17 mouse cellular contexts compared by ENCODE assay signal in genomic region chr8:52256055-52256454, GRCm38 (mm10).
"Had no signal": no experiment of that assay in that cellular context is flagged by ENCODE, and none has a peak within 500 bp of the region (broad histone marks: within the 10 kb centered on the region; RNA-seq: fewer than 3 reads in every experiment).

No protein-coding gene starts in this region.

- H3K9me3 ChIP-seq: lung, embryonic 15.5 days; megakaryocyte, embryonic 14.5 days; midbrain, embryonic 13.5 days; midbrain, embryonic 15.5 days; neural tube, embryonic 12.5 days; stomach, embryonic 15.5 days had no signal

- ATAC-seq: liver, postnatal 0 days; lung, postnatal 0 days; midbrain, embryonic 13.5 days; midbrain, embryonic 15.5 days had no signal

- H3K27me3 ChIP-seq: lung, embryonic 15.5 days; megakaryocyte, embryonic 14.5 days; midbrain, embryonic 13.5 days; midbrain, embryonic 15.5 days; neural tube, embryonic 12.5 days; stomach, embryonic 15.5 days had no signal

- H3K4me1 ChIP-seq: lung, embryonic 15.5 days; megakaryocyte, embryonic 14.5 days; midbrain, embryonic 13.5 days; midbrain, embryonic 15.5 days; neural tube, embryonic 12.5 days; stomach, embryonic 15.5 days had no signal

- H3K4me3 ChIP-seq: lung, embryonic 15.5 days; megakaryocyte, embryonic 14.5 days; midbrain, embryonic 13.5 days; midbrain, embryonic 15.5 days; neural tube, embryonic 12.5 days; stomach, embryonic 15.5 days had no signal

- DNase-seq: liver, postnatal 0 days; lung, adult 2 months; lung, postnatal 14 days; lung, postnatal 36 days; right cerebral cortex, postnatal 14 days; thymus, adult 2 months; thymus, postnatal 25 days; thymus, postnatal 4 days had no signal

- H3K27ac ChIP-seq: lung, embryonic 15.5 days; macrophage; midbrain, embryonic 13.5 days; midbrain, embryonic 15.5 days; neural tube, embryonic 12.5 days; stomach, embryonic 15.5 days; stomach, postnatal 0 days had no signal

- H3K4me2 ChIP-seq: lung, embryonic 15.5 days; midbrain, embryonic 13.5 days; midbrain, embryonic 15.5 days; neural tube, embryonic 12.5 days; stomach, embryonic 15.5 days had no signal

- H3K9ac ChIP-seq: liver, postnatal 0 days; lung, embryonic 15.5 days; midbrain, embryonic 13.5 days; midbrain, embryonic 15.5 days; neural tube, embryonic 12.5 days; stomach, embryonic 15.5 days had no signal

- H3K36me3 ChIP-seq: lung, embryonic 15.5 days; midbrain, embryonic 13.5 days; midbrain, embryonic 15.5 days; neural tube, embryonic 12.5 days; stomach, embryonic 15.5 days had no signal
